Mouse (Mus musculus) bone marrow, adult 2 months (tissue): ENCODE measurements around the gene Nr5a2.

ENCODE experiments used
- CTCF ChIP-seq: fragments of 200-500 bp; IDR thresholded peaks from 2 replicates; pipeline ENCODE4 v1.5.1; 2011; ENCODE audit warnings: low read length, control low read depth; ENCODE audit not compliant: control insufficient read depth, insufficient read depth
- POLR2A ChIP-seq: fragments of 200-500 bp; IDR thresholded peaks from 2 replicates; pipeline ENCODE4 v1.6.1; 2011; ENCODE audit warnings: low read depth, mild to moderate bottlenecking, control low read depth, low read length, borderline replicate concordance; ENCODE audit not compliant: control insufficient read depth

GRCm38 (mm10) chr1:136840512-136840911, 119.7 kb downstream of the Nr5a2 start:
- TF ChIP-seq POLR2A (no peak), CTCF (no peak)
